Mouse (Mus musculus): ENCODE measurements around the gene Parp3.

DNA sequence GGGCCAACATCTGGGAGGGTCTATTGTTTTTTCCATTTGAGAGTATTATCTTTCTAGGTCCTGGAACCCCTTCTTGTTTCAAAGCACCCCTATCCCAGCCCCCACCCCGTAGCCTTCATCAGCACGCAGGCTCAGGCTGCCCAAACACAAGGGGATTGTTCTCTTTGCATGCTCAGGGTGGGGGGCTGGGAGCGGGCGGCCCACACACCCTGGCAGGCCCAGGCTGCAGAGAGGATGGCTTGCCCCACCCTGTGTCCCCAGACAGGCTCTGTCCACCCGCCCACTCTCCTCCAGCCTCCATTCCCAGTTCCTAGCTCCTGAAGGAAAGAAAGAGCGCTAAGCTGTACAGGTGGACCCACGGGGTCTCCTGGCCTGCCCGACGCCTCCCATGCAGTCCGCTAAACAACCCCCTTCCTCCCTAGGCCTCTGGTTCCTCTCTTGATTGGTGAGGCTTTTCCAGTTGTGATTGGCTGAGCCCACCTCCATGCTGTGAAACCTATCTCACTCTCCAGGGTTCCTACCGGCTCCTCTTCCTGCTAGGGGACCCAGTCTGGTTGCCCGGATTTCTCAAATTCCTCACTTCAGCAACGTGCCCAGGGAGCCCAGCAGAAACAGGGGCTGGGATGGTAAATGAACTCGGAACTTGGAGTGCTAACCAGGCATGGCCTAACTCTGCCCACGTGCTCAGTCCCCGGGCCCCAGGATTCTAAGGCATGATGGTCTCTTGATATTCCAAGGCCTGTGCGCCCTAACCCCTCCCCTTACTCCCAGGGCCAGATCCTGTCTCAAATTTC, 21.7 kb downstream of the Parp3 start:
- TF ChIP-seq CTCF (IDR thresholded peaks at IDR 0.05; ENCODE audit: low read depth) (no peak), EP300 (optimal IDR thresholded peaks at IDR 0.05) (no peak)
